Mouse (Mus musculus): ENCODE data around the gene Capn2.

Capn2 gene

GRCm38 (mm10) chr1:182500224-182500623, 17.2 kb downstream of the Capn2 start:
- DNase-seq, result no peak

GRCm38 (mm10) chr1:182499443-182500089, 17.8 kb downstream of the Capn2 start:
- no peak for DNase-seq

GRCm38 (mm10) chr1:182497736-182498135, 19.7 kb downstream of the Capn2 start:
- no peak for DNase-seq

GRCm38 (mm10) chr1:182496685-182497084, 20.7 kb downstream of the Capn2 start:
- DNase-seq, result no peak

- no peak for DNase-seq
These were observed 22.9 kb downstream of the Capn2 start for GRCm38 (mm10) chr1:182494285-182495145.

GRCm38 (mm10) chr1:182491839-182492238, 25.6 kb downstream of the Capn2 start:
- no peak for DNase-seq

GRCm38 (mm10) chr1:182490568-182490967, 26.8 kb downstream of the Capn2 start:
- DNase-seq, result peak; percentile 12

GRCm38 (mm10) chr1:182489803-182490452, 27.5 kb downstream of the Capn2 start:
- DNase-seq, result peak; percentile 93

GRCm38 (mm10) chr1:182488503-182488902, 28.9 kb downstream of the Capn2 start:
- DNase-seq, result no peak

GRCm38 (mm10) chr1:182483910-182484274, 33.5 kb downstream of the Capn2 start:
- DNase-seq, result no peak

GRCm38 (mm10) chr1:182482991-182483909, 34.2 kb downstream of the Capn2 start:
- DNase-seq, result no peak

- DNase-seq, result no peak
These were observed 35.6 kb downstream of the Capn2 start for GRCm38 (mm10) chr1:182481646-182482295.

- DNase-seq, result no peak
These were observed 36.3 kb downstream of the Capn2 start for GRCm38 (mm10) chr1:182481138-182481537.

- DNase-seq, result no peak
These were observed 38.5 kb downstream of the Capn2 start for GRCm38 (mm10) chr1:182478935-182479334.

- DNase-seq, result no peak
These were observed 42.2 kb downstream of the Capn2 start for GRCm38 (mm10) chr1:182475005-182475796.

GRCm38 (mm10) chr1:182465978-182466377, 51.4 kb downstream of the Capn2 start:
- no peak for DNase-seq

- no peak for DNase-seq
These were observed 52.1 kb downstream of the Capn2 start for GRCm38 (mm10) chr1:182465309-182465708.

- no peak for DNase-seq
These were observed 55.6 kb downstream of the Capn2 start for GRCm38 (mm10) chr1:182461813-182462212.

- no peak for DNase-seq
These were observed 56.1 kb downstream of the Capn2 start for GRCm38 (mm10) chr1:182461261-182461660.

- DNase-seq, result no peak
These were observed 56.8 kb downstream of the Capn2 start for GRCm38 (mm10) chr1:182460291-182461244.
